Comparison of ENCODE assay signal across 23 mouse cellular contexts in genomic region chr4:34928386-34928785, GRCm38 (mm10). TPM values are rescaled to one million over a fixed set of nuclear protein-coding genes. Genes with fewer than 3 reads are reported as not detected.
"Had no signal": no experiment of that assay in that cellular context is flagged by ENCODE, and none has a peak within 500 bp of the region (broad histone marks: within the 10 kb centered on the region; RNA-seq: fewer than 3 reads in every experiment).

No protein-coding gene starts in this region.

RNA-seq across cellular contexts. Expression of gene Cga, which starts 34.8 kb away (rescaled TPM):
- polyA plus RNA-seq: heart, embryonic 11.5 days; heart, embryonic 12.5 days; heart, embryonic 13.5 days; heart, embryonic 14.5 days; heart, embryonic 15.5 days; heart, embryonic 16.5 days; heart, postnatal 0 days; hindbrain, embryonic 11.5 days; hindbrain, embryonic 13.5 days; hindbrain, embryonic 14.5 days; hindbrain, embryonic 15.5 days; hindbrain, postnatal 0 days; inflammation-experienced regulatory T-cells, adult 6 months; intestine, embryonic 14.5 days; intestine, embryonic 15.5 days; intestine, embryonic 16.5 days; intestine, postnatal 0 days; kidney, adult 2 months; kidney, embryonic 14.5 days; kidney, embryonic 15.5 days; kidney, embryonic 16.5 days; kidney, postnatal 0 days; large intestine, adult 2 months had no signal
